ENCODE assay signal across 22 mouse cellular contexts in the genomic region with DNA sequence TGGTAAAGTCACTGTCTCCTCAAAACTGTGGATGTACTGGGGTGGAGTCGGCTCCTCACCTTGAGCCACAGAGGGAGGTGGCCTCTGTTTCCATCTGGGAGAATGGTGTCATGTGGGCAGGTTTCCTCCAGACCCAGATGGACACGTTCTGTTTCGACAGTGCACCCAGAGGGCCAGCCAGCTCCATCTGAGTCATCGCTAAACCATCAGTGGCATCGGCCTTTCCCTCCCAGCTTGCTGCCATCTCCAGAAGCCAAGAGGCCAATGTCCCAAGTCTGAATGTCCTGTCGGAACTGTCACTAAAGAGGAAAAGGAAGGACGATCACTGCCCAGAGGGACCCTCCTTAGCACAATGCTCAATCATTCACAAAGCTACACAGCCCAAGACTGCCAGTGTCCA. TPM values are rescaled to one million over a fixed set of nuclear protein-coding genes. Genes with fewer than 3 reads are reported as not detected.
DNase-seq lines count a peak whose midpoint lies in the region; ATAC-seq lines count a peak whose summit lies in the region.
"Had no signal": no experiment of that assay in that cellular context is flagged by ENCODE, and none has a peak within 500 bp of the region (broad histone marks: within the 10 kb centered on the region; RNA-seq: fewer than 3 reads in every experiment).

No protein-coding gene starts in this region.

- H3K27me3 ChIP-seq in forebrain, embryonic 16.5 days (replicated peaks; ENCODE audit: control insufficient read depth, insufficient read depth, low read length), result peaks cover 18% of the 10 kb centered on the region

- peaks cover 13% of the 10 kb centered on the region for H3K4me1 ChIP-seq in forebrain, embryonic 16.5 days (replicated peaks; ENCODE audit: control insufficient read depth, insufficient read depth, low read length)

- no peak overlapping the region for H3K27ac ChIP-seq in forebrain, embryonic 16.5 days (ENCODE audit: low read length)
- H3K27ac ChIP-seq: forebrain, embryonic 10.5 days; forebrain, embryonic 13.5 days; gastrocnemius, adult 2 months; hindbrain, embryonic 12.5 days; hindbrain, embryonic 15.5 days; intestine, embryonic 15.5 days had no signal

- no peak for ATAC-seq in forebrain, embryonic 16.5 days
- ATAC-seq: forebrain, embryonic 13.5 days; forebrain, postnatal 0 days; intestine, embryonic 15.5 days; Patski had no signal

- 92% methylated on average over 7 of the region's 7 CpGs for WGBS in forebrain, embryonic 16.5 days

- H3K9me3 ChIP-seq in forebrain, embryonic 16.5 days (ENCODE audit: control insufficient read depth, low read length), result no peaks in the 10 kb centered on the region
- H3K9me3 ChIP-seq: forebrain, embryonic 10.5 days; forebrain, embryonic 13.5 days; hindbrain, embryonic 12.5 days; hindbrain, embryonic 15.5 days; intestine, embryonic 15.5 days had no signal

- no peaks in the 10 kb centered on the region for H3K36me3 ChIP-seq in forebrain, embryonic 16.5 days (ENCODE audit: control insufficient read depth, insufficient read depth)
- H3K36me3 ChIP-seq: forebrain, embryonic 10.5 days; hindbrain, embryonic 12.5 days; hindbrain, embryonic 15.5 days; intestine, embryonic 15.5 days had no signal

- no peak overlapping the region for H3K4me2 ChIP-seq in forebrain, embryonic 16.5 days (ENCODE audit: low read length)
- H3K4me2 ChIP-seq: forebrain, embryonic 13.5 days; heart, embryonic 11.5 days; hindbrain, embryonic 12.5 days; hindbrain, embryonic 15.5 days; intestine, embryonic 15.5 days had no signal

- peak; percentile 33 for DNase-seq in adrenal gland, postnatal 14 days
- no peak for DNase-seq in adrenal gland, adult 8-10 months
- DNase-seq in 3134 (ENCODE audit: extremely low read depth, insufficient read length, low spot score), result peak; percentile 69
- DNase-seq in Muller cell, postnatal 12 days (ENCODE audit: inconsistent ontology term), result peak; percentile 55
- no peak for DNase-seq in urinary bladder, postnatal 10 days (ENCODE audit: low spot score)
- DNase-seq: cerebellum, adult 11 months; cerebellum, adult 8-10 months; cerebellum, postnatal 14 days; forebrain, postnatal 0 days; gastrocnemius, adult 2 months; gastrocnemius, postnatal 14 days; heart, adult 11 months; kidney, adult 11 months; kidney, adult 8-10 months had no signal

- no peak overlapping the region for H3K4me3 ChIP-seq in forebrain, embryonic 16.5 days (replicated peaks; ENCODE audit: low read length)
- H3K4me3 ChIP-seq: forebrain, embryonic 10.5 days; forebrain, embryonic 13.5 days; gastrocnemius, adult 2 months; hindbrain, embryonic 12.5 days; hindbrain, embryonic 15.5 days; intestine, embryonic 15.5 days had no signal

- no peak overlapping the region for H3K9ac ChIP-seq in forebrain, embryonic 16.5 days (replicated peaks; ENCODE audit: low read depth, low read length)
- H3K9ac ChIP-seq: forebrain, embryonic 13.5 days; forebrain, postnatal 0 days; hindbrain, embryonic 12.5 days; hindbrain, embryonic 15.5 days; intestine, embryonic 15.5 days had no signal

RNA-seq across cellular contexts. Expression of gene St14, which starts 5.6 kb away (rescaled TPM):
- 0.70 and 1.8 TPM in 2 replicates for total RNA-seq in adrenal gland, postnatal 14 days (2021)
- 1 to 10 TPM in 1 of 4 experiments, under 1 TPM in 3; 0.65 to 1.1 (median 0.84) TPM for total RNA-seq in adrenal gland, adult 8-10 months (2022)
- 0.63 and 0.73 TPM in 2 replicates for polyA plus RNA-seq in forebrain, embryonic 16.5 days (2015; fragmentation: Nextera tagmentation; extraction: Ambion mirVana)
- polyA plus RNA-seq: Patski had no signal

Comparison
In these comparisons a context has a peak if more than half of its experiments do, and no peak if none do; other contexts are left out.
1. DNase-seq: peak in adrenal gland, postnatal 14 days (single experiment), 3134 (single experiment) and Muller cell, postnatal 12 days (single experiment); none in adrenal gland, adult 8-10 months (single experiment) and urinary bladder, postnatal 10 days (single experiment).